Mouse (Mus musculus) kidney, postnatal 0 days (tissue): ENCODE data around the gene A730061H03Rik. TPM values are rescaled to one million over a fixed set of nuclear protein-coding genes. Genes with fewer than 3 reads are reported as not detected.
A peak's percentile ranks its signal among the peaks of the same experiment; 100 is the strongest.

Source experiments
- ATAC-seq: fragments of 200-750 bp; cut with Nextera tagmentation; replicated peaks from 2 replicates; pipeline ENCODE4 v1.8.0; 2017; ENCODE audit warnings: low read depth, moderate number of reproducible peaks, moderate TSS enrichment, moderate library complexity; ENCODE audit not compliant: low FRiP score
- DNase-seq: peaks from one replicate; pipeline ENCODE4 v3.0.0-alpha.2; 2016; ENCODE audit warnings: low spot score
- H3K27ac ChIP-seq: fragments of 300-500 bp; sonication (generic); 2 replicates; pipeline ENCODE4 v1.5.1; 2014; ENCODE audit warnings: mild to moderate bottlenecking
- H3K27me3 ChIP-seq: fragments of 300-500 bp; sonication (generic); 2 replicates; pipeline ENCODE4 v1.6.1; 2014; ENCODE audit warnings: low read length, mixed read lengths; ENCODE audit not compliant: insufficient read depth
- H3K36me3 ChIP-seq: fragments of 300-500 bp; sonication (generic); 2 replicates; pipeline ENCODE4 v1.6.1; 2014; ENCODE audit warnings: low read length, mixed read lengths; ENCODE audit not compliant: insufficient read depth
- H3K4me1 ChIP-seq: fragments of 300-500 bp; sonication (generic); replicated peaks from 2 replicates; pipeline ENCODE4 v1.6.1; 2014; ENCODE audit warnings: antibody characterized with exemption, low read length, mixed read lengths; ENCODE audit not compliant: insufficient read depth
- H3K4me2 ChIP-seq: fragments of 300-500 bp; sonication (generic); 2 replicates; pipeline ENCODE4 v1.6.1; 2014; ENCODE audit warnings: mild to moderate bottlenecking, low read length, moderate library complexity, mixed read lengths
- H3K4me3 ChIP-seq: fragments of 300-500 bp; sonication (generic); replicated peaks from 2 replicates; pipeline ENCODE4 v1.5.1; 2014; ENCODE audit warnings: low read depth, low read length
- H3K9ac ChIP-seq: fragments of 300-500 bp; sonication (generic); 2 replicates; pipeline ENCODE4 v1.6.1; 2014; ENCODE audit warnings: low read depth, low read length
- H3K9me3 ChIP-seq: fragments of 300-500 bp; sonication (generic); replicated peaks from 2 replicates; pipeline ENCODE4 v1.6.1; 2016; ENCODE audit warnings: low read length, inconsistent platforms, mixed read lengths
- CTCF ChIP-seq: IDR thresholded peaks from 2 replicates; pipeline ENCODE4 v1.5.1; 2016; ENCODE audit warnings: antibody characterized with exemption, low read depth, mild to moderate bottlenecking, moderate library complexity
- WGBS: fragments of 180-500 bp; shearing (Covaris S2); extraction: QIAGEN DNeasy Blood & Tissue Kit; methylation state at CpG from one replicate; pipeline ENCODE4 v1.1.7; 2014; 5-methylcytosine and 5-hydroxymethylcytosine counted together
- polyA plus RNA-seq: library from polyadenylated mRNA; unstranded; fragments of >200 nt; fragmentation: Nextera tagmentation; extraction: Ambion mirVana; gene quantifications from 2 replicates; pipeline ENCODE4 v1.2.1, GENCODE M21; 2015

Gene A730061H03Rik
- polyA plus RNA-seq, 1 experiment from 2014 or later: 1.7 TPM

DNA sequence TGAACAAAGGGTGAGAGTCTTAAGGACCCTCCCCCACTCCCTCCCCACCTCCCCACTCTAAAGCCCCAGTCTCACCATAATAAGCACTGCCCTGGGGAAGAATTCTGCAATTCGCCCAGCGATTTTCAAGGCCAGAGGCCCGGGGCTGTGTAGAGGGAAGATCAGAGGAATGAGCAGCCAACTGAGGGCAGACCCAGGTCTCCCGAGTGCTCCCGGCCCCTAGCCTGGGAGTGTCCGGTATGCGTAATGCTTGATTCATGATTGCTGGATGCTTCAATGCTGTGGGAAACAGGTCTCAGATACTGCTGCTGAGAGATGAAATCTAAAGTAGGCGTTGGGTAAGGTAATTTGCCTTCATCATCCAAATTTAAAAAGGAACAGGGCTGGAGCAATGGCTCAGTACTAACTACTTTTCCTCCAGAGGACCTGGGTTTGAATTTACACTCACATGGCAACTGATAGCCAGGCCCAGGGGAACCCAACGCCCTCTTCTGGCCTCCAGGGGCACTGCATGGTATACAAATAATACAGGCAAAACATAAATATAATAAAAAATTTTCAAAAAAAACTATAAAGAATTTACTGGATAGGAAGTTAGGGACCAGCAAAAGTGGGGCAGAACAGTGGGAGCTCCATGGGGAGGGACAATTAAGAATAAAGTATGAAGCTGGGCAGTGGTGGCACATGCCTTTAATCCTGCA is 21.9 kb upstream of the A730061H03Rik start:
- H3K4me1 ChIP-seq: 0 out of 2 replicates have a peak, but pooled peaks cover 3% of the 10 kb centered on the region
- no peak overlapping the region for H3K4me2 ChIP-seq
- ATAC-seq: no peak
- peaks cover 13% of the 10 kb centered on the region for H3K36me3 ChIP-seq
- DNase-seq: no peak
- no peak overlapping the region for H3K4me3 ChIP-seq
- peak; percentile 48 for TF ChIP-seq CTCF
- no peaks in the 10 kb centered on the region for H3K27me3 ChIP-seq
- no peaks in the 10 kb centered on the region for H3K9me3 ChIP-seq
- no peak overlapping the region for H3K27ac ChIP-seq
- no peak overlapping the region for H3K9ac ChIP-seq
- WGBS: 69% methylated on average over 9 of the region's 9 CpGs

DNA sequence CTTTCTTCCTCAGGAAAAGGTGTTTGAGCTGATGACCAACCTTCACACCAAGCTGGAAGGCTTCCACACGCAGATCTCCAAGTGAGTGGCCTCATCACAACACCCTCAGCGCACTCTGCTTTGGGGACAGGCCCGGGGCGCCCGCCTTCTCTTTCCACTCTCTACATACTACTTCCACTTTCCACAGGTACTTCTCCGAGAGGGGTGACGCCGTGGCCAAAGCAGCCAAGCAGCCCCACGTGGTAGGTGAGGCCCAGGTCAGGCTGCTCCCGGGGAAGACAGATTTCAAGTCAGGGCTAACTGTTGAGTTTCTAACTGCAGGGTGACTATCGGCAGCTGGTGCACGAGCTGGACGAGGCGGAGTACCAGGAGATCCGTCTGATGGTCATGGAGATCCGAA is 20.5 kb upstream of the A730061H03Rik start:
- no peaks in the 10 kb centered on the region for H3K27me3 ChIP-seq
- 91% methylated on average over 16 of the region's 16 CpGs for WGBS
- H3K9me3 ChIP-seq: no peaks in the 10 kb centered on the region
- no peak overlapping the region for H3K4me3 ChIP-seq
- ATAC-seq: no peak
- peaks cover 11% of the 10 kb centered on the region for H3K36me3 ChIP-seq
- peaks cover 6% of the 10 kb centered on the region for H3K4me1 ChIP-seq
- DNase-seq: no peak
- no peak overlapping the region for H3K4me2 ChIP-seq
- TF ChIP-seq CTCF: no peak
- no peak overlapping the region for H3K9ac ChIP-seq
- H3K27ac ChIP-seq: no peak overlapping the region

- WGBS: 91% methylated on average over 23 of the region's 23 CpGs
- H3K27me3 ChIP-seq: no peaks in the 10 kb centered on the region
These were observed 19.6 kb upstream of the A730061H03Rik start for GRCm38 (mm10) chr14:55579511-55580496.

DNA sequence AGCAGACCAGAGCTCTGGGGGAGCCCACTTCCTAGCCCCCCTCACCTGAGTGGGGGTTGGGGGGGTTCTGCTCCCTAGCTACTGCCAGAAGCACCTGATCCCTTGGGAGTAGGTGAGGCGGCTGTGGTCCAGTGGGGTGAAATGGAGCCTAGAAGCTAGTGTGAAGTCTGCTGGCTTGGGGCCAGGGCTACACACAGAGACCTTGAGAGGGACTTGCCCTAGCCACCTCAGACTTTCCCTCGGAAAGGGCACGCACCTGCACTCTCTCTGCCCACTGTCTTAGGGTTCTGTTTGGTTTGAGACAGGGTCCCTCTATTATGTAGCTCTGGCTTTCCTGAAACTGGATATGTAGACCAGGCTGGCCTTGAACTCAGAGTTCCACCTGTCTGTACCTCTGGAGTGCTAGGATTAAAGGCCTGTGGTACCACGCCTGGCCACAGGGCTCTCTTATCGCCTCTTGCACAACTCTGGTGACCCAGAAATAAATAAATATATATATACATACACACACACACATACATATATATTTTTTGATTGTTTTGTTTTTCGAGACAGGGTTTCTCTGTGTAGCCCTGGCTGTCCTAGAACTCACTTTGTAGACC is 18.6 kb upstream of the A730061H03Rik start:
- Histone ChIP-seq H3K9ac (peak overlapping the region; percentile 85), H3K27ac (peak overlapping the region; percentile 88), H3K4me2 (peak overlapping the region; percentile 85), H3K27me3 (no peaks in the 10 kb centered on the region), H3K4me3 (peak overlapping the region; percentile 86), H3K36me3 (peaks cover 11% of the 10 kb centered on the region), H3K4me1 (peaks cover 11% of the 10 kb centered on the region), H3K9me3 (no peaks in the 10 kb centered on the region)
- ATAC-seq (peak; percentile 9), DNase-seq (peak; percentile 46)
- WGBS: 23% methylated on average over 6 of the region's 6 CpGs
- TF ChIP-seq CTCF: no peak

More at GRCm38 (mm10) chr14:55579511-55580496, 19.6 kb upstream of the A730061H03Rik start:
- Histone ChIP-seq H3K4me2 (no peak overlapping the region), H3K27ac (no peak overlapping the region), H3K4me3 (no peak overlapping the region), H3K9me3 (no peaks in the 10 kb centered on the region), H3K9ac (no peak overlapping the region), H3K36me3 (peaks cover 11% of the 10 kb centered on the region), H3K4me1 (peaks cover 11% of the 10 kb centered on the region)
- ATAC-seq: no peak
- TF ChIP-seq CTCF: peak; percentile 15; the same call in 1 of the 2 replicates
- no peak for DNase-seq

- Histone ChIP-seq H3K27me3 (no peaks in the 10 kb centered on the region), H3K27ac (peak within 1 kb of the TSS; percentile 88), H3K9me3 (no peaks in the 10 kb centered on the region), H3K36me3 (peaks cover 11% of the 10 kb centered on the region), H3K4me1 (peaks cover 11% of the 10 kb centered on the region), H3K4me3 (peak within 1 kb of the TSS; percentile 86), H3K4me2 (peak within 1 kb of the TSS; percentile 85), H3K9ac (peak within 1 kb of the TSS; percentile 85)
- WGBS: 1% methylated on average over 25 of the region's 32 CpGs
- TF ChIP-seq CTCF: no peak
- peak; percentile 85 for ATAC-seq
- DNase-seq: peak; percentile 93
These were observed 17.9 kb upstream of the A730061H03Rik start, which contains the start of gene Psme1 for GRCm38 (mm10) chr14:55577871-55578667. Gene Psme1 (plus strand): TSS chr14:55578123.
